Mouse (Mus musculus) subcutaneous adipose tissue, adult 2 months (tissue): ENCODE data around the gene Uba1y. TPM values are rescaled to one million over a fixed set of nuclear protein-coding genes. Genes with fewer than 3 reads are reported as not detected.

Experiments used
- polyA plus RNA-seq: library from polyadenylated mRNA; depleted of rRNA; stranded (reverse); fragments of >200 nt; gene quantifications from 2 replicates; pipeline ENCODE4 v1.2.3, GENCODE M21; 2012; ENCODE audit warnings: low replicate concordance; rRNA removed

The Uba1y gene
- not detected in 2 replicates for polyA plus RNA-seq

DNA sequence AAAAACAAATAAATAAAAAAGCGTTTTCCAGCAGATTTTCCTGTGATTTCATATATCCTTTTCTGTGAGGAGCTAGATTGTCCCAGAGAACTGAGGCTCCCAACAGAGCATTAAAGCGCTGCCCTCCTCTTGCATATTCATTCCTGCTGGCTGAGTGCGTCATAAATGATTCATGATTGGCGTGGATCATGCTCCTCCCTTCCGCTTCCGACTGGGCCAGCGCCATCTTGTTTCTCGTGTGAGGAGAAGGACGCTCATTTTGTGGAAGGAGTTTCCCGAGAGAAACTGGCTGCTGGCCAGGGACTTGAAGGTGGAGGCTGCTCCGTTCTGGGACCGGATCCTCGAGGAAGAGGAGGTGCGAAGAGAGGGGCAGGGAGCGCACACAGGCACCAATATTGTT lies at the start of gene Uba1y:
Gene Uba1y, plus strand, starts transcription at position 254 of the 400 bp plus-strand sequence.

DNA sequence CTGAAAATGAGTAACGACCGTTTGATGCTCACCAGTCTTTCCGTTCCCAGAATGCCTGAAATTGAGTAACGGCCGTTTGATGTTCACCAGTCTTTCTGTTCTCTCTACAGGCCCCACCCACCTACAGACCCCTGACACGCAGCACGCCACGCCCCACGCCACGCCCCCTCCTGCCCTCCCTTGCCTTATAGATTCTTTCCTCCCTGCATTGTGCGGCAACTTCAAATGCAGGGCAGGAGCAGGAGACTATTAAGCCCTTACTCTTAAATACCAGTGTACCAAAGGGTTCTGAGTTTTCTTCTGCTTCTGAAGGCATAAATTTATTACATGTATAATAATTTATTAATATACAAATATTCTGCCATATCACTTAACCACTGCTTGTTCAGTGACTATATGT lies 21.1 kb upstream of the Uba1y start, which contains the start of gene Zfy1:
Gene Zfy1, minus strand, starts transcription at position 101 of the 400 bp plus-strand sequence.

Other genes starting within 250 kb of the Uba1y start
- gene Zfy1, start 21.2 kb upstream of the Uba1y start, polyA plus RNA-seq: not detected in 2 replicates
- gene Kdm5d, start 79.1 kb downstream of the Uba1y start, polyA plus RNA-seq: not detected in 2 replicates
- gene Eif2s3y, start 191.9 kb downstream of the Uba1y start, polyA plus RNA-seq: not detected in 2 replicates